Mouse (Mus musculus) liver, embryonic 13.5 days (tissue): ENCODE results near the gene Hmgn3. TPM values are rescaled to one million over a fixed set of nuclear protein-coding genes. Genes with fewer than 3 reads are reported as not detected.

Source experiments
- ATAC-seq: fragments of 200-750 bp; cut with Nextera tagmentation; 2 replicates; pipeline ENCODE4 v1.8.0; 2017; ENCODE audit warnings: low read depth, mild to moderate bottlenecking, moderate number of reproducible peaks, moderate library complexity
- DNase-seq: peaks from one replicate; pipeline ENCODE4 v3.0.0; 2022
- H3K27ac ChIP-seq: fragments of 300-500 bp; sonication (generic); 2 replicates; pipeline ENCODE4 v1.5.1; 2015; ENCODE audit warnings: moderate library complexity, mild to moderate bottlenecking, inconsistent platforms
- H3K27me3 ChIP-seq: fragments of 300-500 bp; sonication (generic); 2 replicates; pipeline ENCODE4 v1.6.1; 2015; ENCODE audit warnings: mild to moderate bottlenecking, inconsistent platforms
- H3K36me3 ChIP-seq: fragments of 300-500 bp; sonication (generic); 2 replicates; pipeline ENCODE4 v1.6.1; 2015; ENCODE audit warnings: mild to moderate bottlenecking, inconsistent platforms
- H3K4me1 ChIP-seq: fragments of 300-500 bp; sonication (generic); replicated peaks from 2 replicates; pipeline ENCODE4 v1.6.1; 2015; ENCODE audit warnings: inconsistent platforms
- H3K4me2 ChIP-seq: fragments of 300-500 bp; sonication (generic); 2 replicates; pipeline ENCODE4 v1.6.1; 2015; ENCODE audit warnings: inconsistent platforms, mild to moderate bottlenecking, moderate library complexity
- H3K4me3 ChIP-seq: fragments of 300-500 bp; sonication (generic); replicated peaks from 2 replicates; pipeline ENCODE4 v1.5.1; 2015; ENCODE audit warnings: mild to moderate bottlenecking, inconsistent platforms
- H3K9ac ChIP-seq: fragments of 300-500 bp; sonication (generic); 2 replicates; pipeline ENCODE4 v1.6.1; 2015; ENCODE audit warnings: mild to moderate bottlenecking, inconsistent platforms
- H3K9me3 ChIP-seq: fragments of 300-500 bp; sonication (generic); replicated peaks from 2 replicates; pipeline ENCODE4 v1.6.1; 2016; ENCODE audit warnings: inconsistent platforms
- WGBS: fragments of 180-500 bp; shearing (Covaris S2); methylation state at CpG from one replicate; pipeline ENCODE4 v1.1.7; 2015; ENCODE audit not compliant: insufficient replicate concordance; 5-methylcytosine and 5-hydroxymethylcytosine counted together
- polyA plus RNA-seq: library from polyadenylated mRNA; unstranded; fragments of >200 nt; fragmentation: Nextera tagmentation; extraction: Ambion mirVana; gene quantifications from 2 replicates; pipeline ENCODE4 v1.2.1, GENCODE M21; 2015

Hmgn3 gene
- polyA plus RNA-seq, 1 experiment from 2014 or later: 4.2 TPM

GRCm38 (mm10) chr9:83115676-83116075, 30.8 kb downstream of the Hmgn3 start:
- H3K27ac ChIP-seq: no peak overlapping the region
- DNase-seq (no peak), ATAC-seq (no peak)
- H3K27me3 ChIP-seq: no peaks in the 10 kb centered on the region
- H3K4me3 ChIP-seq: no peak overlapping the region
- no peaks in the 10 kb centered on the region for H3K4me1 ChIP-seq
- 72% methylated on average over 2 of the region's 2 CpGs for WGBS
- no peak overlapping the region for H3K9ac ChIP-seq
- H3K4me2 ChIP-seq: no peak overlapping the region
- no peaks in the 10 kb centered on the region for H3K9me3 ChIP-seq
- no peaks in the 10 kb centered on the region for H3K36me3 ChIP-seq

GRCm38 (mm10) chr9:83113800-83114217, 32.7 kb downstream of the Hmgn3 start:
- Histone ChIP-seq H3K4me2 (no peak overlapping the region), H3K36me3 (no peaks in the 10 kb centered on the region), H3K4me3 (no peak overlapping the region), H3K27ac (no peak overlapping the region), H3K9ac (no peak overlapping the region), H3K9me3 (no peaks in the 10 kb centered on the region), H3K27me3 (no peaks in the 10 kb centered on the region), H3K4me1 (no peaks in the 10 kb centered on the region)
- WGBS: 51% methylated on average over 9 of the region's 10 CpGs
- DNase-seq (no peak), ATAC-seq (no peak)

GRCm38 (mm10) chr9:83112305-83112768, 34.1 kb downstream of the Hmgn3 start:
- Histone ChIP-seq H3K4me2 (no peak overlapping the region), H3K9me3 (no peaks in the 10 kb centered on the region), H3K4me1 (no peaks in the 10 kb centered on the region), H3K27me3 (no peaks in the 10 kb centered on the region), H3K4me3 (no peak overlapping the region), H3K36me3 (no peaks in the 10 kb centered on the region), H3K9ac (no peak overlapping the region), H3K27ac (no peak overlapping the region)
- WGBS: 42% methylated on average over 9 of the region's 9 CpGs
- DNase-seq (no peak), ATAC-seq (no peak)

GRCm38 (mm10) chr9:83111789-83112188, 34.7 kb downstream of the Hmgn3 start:
- no peak overlapping the region for H3K4me2 ChIP-seq
- H3K36me3 ChIP-seq: no peaks in the 10 kb centered on the region
- no peak for ATAC-seq
- no peak overlapping the region for H3K4me3 ChIP-seq
- H3K9ac ChIP-seq: no peak overlapping the region
- H3K27ac ChIP-seq: no peak overlapping the region
- H3K4me1 ChIP-seq: no peaks in the 10 kb centered on the region
- H3K27me3 ChIP-seq: no peaks in the 10 kb centered on the region
- WGBS: 61% methylated on average over 3 of the region's 3 CpGs
- no peak for DNase-seq
- H3K9me3 ChIP-seq: no peaks in the 10 kb centered on the region

- Histone ChIP-seq H3K4me1 (no peaks in the 10 kb centered on the region), H3K27me3 (no peaks in the 10 kb centered on the region), H3K9ac (no peak overlapping the region), H3K36me3 (no peaks in the 10 kb centered on the region), H3K4me3 (no peak overlapping the region), H3K9me3 (no peaks in the 10 kb centered on the region), H3K27ac (no peak overlapping the region), H3K4me2 (no peak overlapping the region)
- ATAC-seq (no peak), DNase-seq (no peak)
- WGBS: 69% methylated on average over 9 of the region's 9 CpGs
These were observed 35.3 kb downstream of the Hmgn3 start for GRCm38 (mm10) chr9:83111117-83111686.

- Histone ChIP-seq H3K36me3 (no peaks in the 10 kb centered on the region), H3K4me1 (no peaks in the 10 kb centered on the region), H3K9me3 (no peaks in the 10 kb centered on the region), H3K9ac (no peak overlapping the region), H3K4me2 (no peak overlapping the region), H3K27ac (no peak overlapping the region), H3K4me3 (no peak overlapping the region), H3K27me3 (no peaks in the 10 kb centered on the region)
- ATAC-seq: no peak
- DNase-seq: no peak
- 69% methylated on average over 9 of the region's 9 CpGs for WGBS
These were observed 35.9 kb downstream of the Hmgn3 start for GRCm38 (mm10) chr9:83110406-83111116.

- no peak for DNase-seq
- no peaks in the 10 kb centered on the region for H3K4me1 ChIP-seq
- H3K9ac ChIP-seq: no peak overlapping the region
- H3K36me3 ChIP-seq: no peaks in the 10 kb centered on the region
- H3K27ac ChIP-seq: no peak overlapping the region
- WGBS: 77% methylated on average over 6 of the region's 6 CpGs
- H3K4me3 ChIP-seq: no peak overlapping the region
- no peaks in the 10 kb centered on the region for H3K9me3 ChIP-seq
- H3K27me3 ChIP-seq: no peaks in the 10 kb centered on the region
- no peak for ATAC-seq
- no peak overlapping the region for H3K4me2 ChIP-seq
These were observed 36.8 kb downstream of the Hmgn3 start for GRCm38 (mm10) chr9:83109705-83110104.

GRCm38 (mm10) chr9:83108821-83109220, 37.7 kb downstream of the Hmgn3 start:
- Histone ChIP-seq H3K9me3 (no peaks in the 10 kb centered on the region), H3K27me3 (no peaks in the 10 kb centered on the region), H3K27ac (no peak overlapping the region), H3K4me2 (no peak overlapping the region), H3K36me3 (no peaks in the 10 kb centered on the region), H3K4me3 (no peak overlapping the region), H3K9ac (no peak overlapping the region), H3K4me1 (no peaks in the 10 kb centered on the region)
- 69% methylated on average over 3 of the region's 3 CpGs for WGBS
- DNase-seq (no peak), ATAC-seq (no peak)

- WGBS: 56% methylated on average over 3 of the region's 3 CpGs
- DNase-seq (no peak), ATAC-seq (no peak)
- Histone ChIP-seq H3K36me3 (no peaks in the 10 kb centered on the region), H3K4me3 (no peak overlapping the region), H3K4me1 (no peaks in the 10 kb centered on the region), H3K9ac (no peak overlapping the region), H3K27ac (no peak overlapping the region), H3K27me3 (no peaks in the 10 kb centered on the region), H3K4me2 (no peak overlapping the region), H3K9me3 (no peaks in the 10 kb centered on the region)
These were observed 42.7 kb downstream of the Hmgn3 start for GRCm38 (mm10) chr9:83103785-83104184.

GRCm38 (mm10) chr9:83101691-83102090, 44.8 kb downstream of the Hmgn3 start:
- ATAC-seq (no peak), DNase-seq (no peak)
- WGBS: 55% methylated on average over 3 of the region's 3 CpGs
- no peak overlapping the region for H3K27ac ChIP-seq
- no peaks in the 10 kb centered on the region for H3K27me3 ChIP-seq
- H3K36me3 ChIP-seq: no peaks in the 10 kb centered on the region
- H3K9me3 ChIP-seq: no peaks in the 10 kb centered on the region
- no peaks in the 10 kb centered on the region for H3K4me1 ChIP-seq
- H3K4me2 ChIP-seq: no peak overlapping the region
- H3K4me3 ChIP-seq: no peak overlapping the region
- no peak overlapping the region for H3K9ac ChIP-seq

GRCm38 (mm10) chr9:83100786-83101185, 45.7 kb downstream of the Hmgn3 start:
- Histone ChIP-seq H3K9ac (no peak overlapping the region), H3K27ac (no peak overlapping the region), H3K4me2 (no peak overlapping the region), H3K4me3 (no peak overlapping the region), H3K36me3 (no peaks in the 10 kb centered on the region), H3K4me1 (no peaks in the 10 kb centered on the region), H3K9me3 (no peaks in the 10 kb centered on the region), H3K27me3 (no peaks in the 10 kb centered on the region)
- WGBS: 57% methylated on average over 3 of the region's 3 CpGs
- DNase-seq (no peak), ATAC-seq (no peak)
